Mouse (Mus musculus) embryonic fibroblast, embryonic 13.5 days (primary cell): Measurements from ENCODE around the gene Fmo6.

ENCODE experiments used
- CTCF ChIP-seq: IDR thresholded peaks from 2 replicates; pipeline ENCODE4 v1.5.1; 2011; ENCODE audit warnings: mild to moderate bottlenecking, control low read depth, low read length, moderate library complexity, borderline replicate concordance; ENCODE audit not compliant: insufficient read depth
- POLR2A ChIP-seq: IDR thresholded peaks from 2 replicates; pipeline ENCODE4 v1.6.1; 2011; ENCODE audit warnings: low read depth, mild to moderate bottlenecking, control low read depth, low read length, moderate library complexity

GRCm38 (mm10) chr1:162937970-162938695 is 818 bp upstream of the Fmo6 start:
- no peak for TF ChIP-seq POLR2A
- TF ChIP-seq CTCF = no peak
